Mouse (Mus musculus): Measurements from ENCODE around the gene Kif17.

Gene Kif17

DNA sequence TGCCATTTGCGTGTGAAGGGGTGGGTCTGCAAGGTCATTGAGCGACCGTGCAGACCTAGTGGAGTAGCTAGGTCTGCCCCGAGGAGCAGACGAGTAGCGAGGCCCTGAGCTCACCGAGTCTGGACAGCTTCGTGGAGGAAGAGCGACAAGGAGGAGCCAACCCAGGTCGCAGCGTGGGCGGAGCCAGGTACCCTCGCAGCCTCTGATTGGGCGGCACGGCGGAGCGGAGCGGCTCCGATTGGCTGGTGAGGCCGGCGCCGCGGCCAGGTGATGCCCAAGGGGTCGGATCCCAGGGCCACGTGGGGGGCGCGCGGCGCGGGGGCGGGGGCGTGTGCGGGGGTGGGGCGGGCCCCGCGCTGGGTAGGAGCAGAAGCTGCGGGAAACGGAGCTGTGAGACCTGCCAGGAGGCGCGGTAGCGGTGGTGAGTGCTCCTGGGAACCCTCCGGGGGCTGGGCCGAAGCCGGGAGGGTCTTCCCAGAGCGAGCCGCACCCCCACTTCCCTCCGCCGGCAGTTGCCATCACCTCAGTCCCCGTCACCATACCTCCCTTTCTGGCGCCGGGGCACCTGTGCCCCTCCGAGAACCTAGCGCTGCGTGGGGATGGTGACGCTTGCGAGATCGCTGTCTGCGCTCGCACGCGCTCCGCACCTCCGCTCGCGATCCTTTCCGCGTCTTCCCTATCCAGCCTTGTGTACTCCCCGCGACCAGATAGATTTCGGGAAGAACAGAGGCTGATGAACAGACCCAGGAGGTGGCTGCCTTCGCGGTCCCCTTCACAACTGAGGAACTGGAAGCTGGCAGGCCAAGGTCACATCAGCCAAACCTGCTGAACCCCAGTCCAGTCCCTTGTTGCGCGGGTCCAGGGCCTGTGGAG lies at the start of gene Kif17, which contains the start of gene Sh2d5:
Gene Kif17, plus strand, starts transcription at position 348 of the 873 bp plus-strand sequence.
Gene Sh2d5, plus strand, starts transcription at position 316 of the 873 bp plus-strand sequence.
- DNase-seq (ENCODE audit: extremely low read depth, low read depth): peak; percentile 75

DNA sequence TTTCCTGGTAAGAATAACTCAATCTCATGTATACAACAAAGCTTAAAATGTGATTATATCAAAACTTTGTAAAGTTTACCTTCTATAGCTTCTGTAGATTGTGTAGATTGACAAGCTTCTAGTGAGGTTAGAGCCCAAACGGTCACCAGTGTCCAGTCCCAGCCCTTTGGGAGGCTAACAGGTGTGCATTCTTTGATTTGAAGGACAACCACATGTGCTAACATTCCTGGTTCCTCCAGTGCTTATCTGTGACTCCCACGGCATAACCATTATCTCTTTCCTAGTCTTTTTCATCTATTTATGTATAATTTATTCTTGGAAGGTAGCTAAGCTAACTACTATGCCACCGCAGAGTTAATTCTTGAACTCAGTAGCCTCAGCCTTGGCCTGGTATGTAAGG lies 49.5 kb upstream of the Kif17 start:
- DNase-seq (ENCODE audit: extremely low read depth, low read depth): no peak

DNA sequence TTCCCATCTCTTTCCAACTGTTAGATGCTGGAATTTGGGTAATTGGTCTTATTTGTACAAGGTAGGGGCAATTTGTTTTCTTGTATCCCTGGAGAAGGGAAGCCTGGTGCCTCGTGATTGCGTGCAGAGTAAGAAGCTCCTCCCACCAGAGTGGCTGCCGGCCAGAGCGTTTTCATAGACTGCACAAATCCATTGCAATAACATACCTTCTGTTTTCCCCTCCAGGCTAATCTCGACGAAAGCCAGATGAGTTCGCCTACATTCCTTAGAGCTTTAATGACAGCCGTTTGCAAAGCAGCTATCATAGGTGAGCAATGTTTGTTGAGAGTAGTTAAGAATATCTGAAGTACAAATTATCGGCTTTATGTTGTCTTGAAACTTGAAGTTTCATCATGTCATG lies 48.5 kb upstream of the Kif17 start:
- DNase-seq (ENCODE audit: extremely low read depth, low read depth): no peak

DNA sequence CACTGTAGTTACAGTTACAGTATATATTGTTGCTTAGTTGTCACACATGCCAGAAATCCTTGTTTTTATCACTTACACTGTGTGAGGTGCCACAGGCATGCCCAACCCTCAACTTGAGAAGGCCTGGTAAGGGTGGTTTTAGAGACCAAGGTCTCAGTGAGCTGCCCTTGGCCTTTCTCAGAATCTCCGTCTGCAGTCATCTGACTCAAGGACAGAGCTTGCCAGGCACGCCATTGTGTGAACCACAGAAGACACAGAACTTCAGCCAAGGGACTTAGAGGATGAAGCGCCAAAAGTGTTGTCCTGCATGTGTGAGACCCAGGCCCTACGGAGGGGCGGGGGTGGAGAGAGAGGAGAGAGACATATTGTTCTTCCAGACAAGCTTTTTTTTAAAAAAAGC lies 40.1 kb upstream of the Kif17 start:
- no peak for DNase-seq (ENCODE audit: extremely low read depth, low read depth)

DNA sequence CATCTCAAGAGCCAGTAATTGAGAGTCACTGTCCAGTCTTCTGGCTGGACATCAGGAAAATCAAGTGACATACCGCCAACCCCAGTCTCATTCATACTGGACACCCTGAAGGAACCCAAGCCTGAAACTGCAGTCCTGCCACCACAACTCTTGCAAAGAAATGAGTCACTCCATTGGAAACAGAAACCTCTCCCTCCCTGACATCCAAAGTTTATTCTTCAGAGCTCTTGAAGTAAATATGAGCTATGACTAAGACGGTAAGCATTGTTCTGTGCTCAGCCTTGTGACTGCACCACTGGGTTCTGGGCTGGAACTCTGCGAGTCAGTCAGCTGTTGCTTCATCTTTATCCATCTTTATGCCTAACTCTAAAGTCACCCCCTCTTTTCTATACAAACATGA lies 36.4 kb upstream of the Kif17 start:
- DNase-seq (ENCODE audit: extremely low read depth, low read depth): no peak

DNA sequence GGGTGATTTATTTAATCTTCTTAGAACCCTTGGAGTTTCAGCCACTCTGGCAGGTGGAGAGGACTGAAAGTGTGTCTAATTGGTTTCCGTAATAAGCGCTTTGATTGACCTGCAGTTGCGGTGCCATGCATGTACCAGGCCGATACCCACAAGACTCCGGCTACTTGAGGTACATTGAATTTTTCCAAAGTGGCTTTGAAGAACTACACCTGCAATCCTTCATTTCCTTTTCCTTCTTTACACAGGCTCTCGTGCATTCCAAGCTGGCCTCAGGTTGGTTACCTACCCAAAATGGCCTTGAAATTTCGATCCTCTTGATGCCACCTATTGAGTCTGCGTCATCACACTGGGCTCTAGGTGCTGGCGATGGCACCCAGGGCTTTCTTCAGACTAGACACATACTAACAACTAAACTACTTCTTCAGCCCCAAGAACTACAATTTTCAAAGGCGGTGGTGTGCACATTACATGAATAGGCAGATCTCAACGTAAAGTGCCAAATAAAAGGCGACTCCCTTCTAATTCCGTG lies 34.5 kb upstream of the Kif17 start:
- no peak for DNase-seq (ENCODE audit: extremely low read depth, low read depth)

DNA sequence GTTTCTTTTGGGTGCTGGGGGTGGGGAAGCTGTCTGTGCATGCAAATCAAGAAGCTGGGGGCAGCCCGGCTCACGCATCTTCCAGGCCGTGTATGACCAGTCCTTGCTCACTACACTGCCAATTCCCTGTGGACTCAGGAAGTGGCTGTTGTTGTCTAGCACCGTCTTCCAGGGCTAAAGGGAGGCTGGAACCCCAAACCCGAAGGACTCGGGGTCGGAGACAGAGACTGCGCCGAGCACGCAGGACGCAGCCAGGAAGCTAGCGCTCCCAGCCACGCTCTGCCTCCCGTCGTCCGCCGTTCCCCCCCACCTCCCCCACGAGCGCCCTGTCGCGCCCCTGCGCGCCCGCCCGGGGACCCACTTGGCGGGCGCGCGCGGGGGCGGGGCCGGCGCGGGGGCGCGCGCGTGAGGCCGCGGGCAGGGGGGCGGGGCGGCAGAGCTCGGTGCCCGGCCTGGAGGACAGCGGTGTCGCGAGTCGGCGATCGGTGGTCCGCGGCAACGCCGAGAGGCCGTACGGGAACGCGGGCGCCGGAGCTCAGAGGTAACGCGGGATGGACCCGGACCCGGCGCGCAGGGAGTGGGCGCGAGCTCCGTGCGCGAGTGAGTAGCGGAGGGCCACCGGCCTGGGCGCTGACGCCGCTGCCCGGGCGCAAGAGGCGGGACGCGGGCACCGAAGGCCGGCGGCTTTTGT lies 33.9 kb upstream of the Kif17 start, which contains the start of gene Hp1bp3:
Gene Hp1bp3, plus strand, starts transcription at position 97 of the 691 bp plus-strand sequence.
- DNase-seq (ENCODE audit: extremely low read depth, low read depth): peak; percentile 32

DNA sequence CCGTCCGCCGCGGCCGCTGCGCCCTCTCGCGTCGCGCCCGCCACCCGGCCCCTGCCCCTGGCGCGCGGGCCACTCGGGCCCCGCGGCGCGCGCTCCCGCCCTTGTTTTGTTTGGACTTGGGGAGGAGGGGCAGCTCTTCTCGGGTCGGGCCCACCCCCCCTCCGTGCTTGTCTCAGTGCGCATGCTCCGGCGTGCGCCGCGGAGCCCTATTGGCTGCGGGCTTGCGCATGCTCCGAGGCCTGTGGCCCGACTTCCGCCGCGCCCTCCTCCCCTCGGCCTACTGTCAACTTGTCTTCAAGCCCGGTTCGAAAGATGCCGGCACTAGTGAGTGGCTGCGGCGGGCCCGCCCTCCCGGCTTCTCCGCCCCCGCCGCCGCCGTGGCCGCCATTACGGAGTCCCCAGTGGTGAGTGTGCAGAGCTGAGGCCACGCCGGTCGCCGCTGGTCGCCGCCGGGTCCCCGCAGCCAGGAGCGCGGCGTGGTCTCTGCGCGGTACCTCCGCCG lies 33.3 kb upstream of the Kif17 start:
- DNase-seq (ENCODE audit: extremely low read depth, low read depth): peak; percentile 84

DNA sequence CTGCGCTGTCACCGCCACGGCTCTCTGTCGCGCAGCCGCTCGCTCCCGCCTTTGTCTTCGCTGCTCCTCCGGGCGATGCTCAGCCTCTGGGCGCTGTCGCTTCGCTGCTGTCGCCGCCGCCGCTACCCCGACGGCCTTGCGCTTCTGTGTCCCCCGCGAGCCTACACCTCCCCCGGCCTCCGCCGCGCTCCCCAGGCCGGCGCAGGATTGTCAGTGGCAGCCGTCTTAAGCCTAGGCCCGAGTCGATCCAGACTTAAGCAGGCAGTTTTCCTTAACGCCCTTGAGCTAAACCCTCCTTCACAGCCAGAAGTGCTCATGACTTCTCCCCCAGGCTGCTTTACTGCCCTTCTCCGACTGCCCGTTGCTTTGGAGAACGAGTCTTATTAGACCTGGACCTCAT lies 32.8 kb upstream of the Kif17 start:
- peak; percentile 18 for DNase-seq (ENCODE audit: extremely low read depth, low read depth)

DNA sequence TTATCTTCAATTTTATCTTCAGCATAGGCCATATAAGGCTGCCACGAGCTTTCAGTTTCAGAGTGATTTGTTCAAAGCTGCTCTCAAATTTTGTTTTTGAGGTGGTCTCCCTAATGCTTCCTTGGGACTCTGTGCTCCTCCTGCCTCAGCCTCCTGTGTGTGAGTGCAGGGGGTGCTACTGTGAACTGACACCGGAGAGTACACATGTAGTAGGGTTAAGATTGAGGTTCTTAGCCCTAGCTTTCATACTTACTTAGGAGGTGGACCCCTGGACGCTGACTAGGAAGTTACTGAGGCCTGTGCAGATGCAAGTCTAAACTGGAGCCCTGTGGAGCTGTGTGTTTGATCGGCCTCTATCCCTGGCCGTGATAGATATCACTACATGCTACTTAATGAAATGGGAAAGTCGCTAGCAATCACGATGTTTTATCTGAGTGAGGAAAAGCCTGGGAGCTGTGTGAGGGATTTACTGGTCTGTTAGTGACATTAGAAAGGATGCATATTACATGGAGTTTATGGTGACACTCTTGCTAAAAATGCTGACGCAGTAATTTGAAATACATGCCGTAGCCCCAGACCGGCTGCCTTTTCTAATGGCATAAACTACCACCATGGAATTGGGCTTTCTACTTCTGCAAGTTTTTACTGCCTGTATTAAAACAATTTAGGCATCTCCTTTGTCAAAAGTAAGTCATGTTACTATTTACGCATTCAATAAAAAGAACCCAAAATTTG lies 32.1 kb upstream of the Kif17 start:
- DNase-seq (ENCODE audit: extremely low read depth, low read depth): peak; percentile 20

DNA sequence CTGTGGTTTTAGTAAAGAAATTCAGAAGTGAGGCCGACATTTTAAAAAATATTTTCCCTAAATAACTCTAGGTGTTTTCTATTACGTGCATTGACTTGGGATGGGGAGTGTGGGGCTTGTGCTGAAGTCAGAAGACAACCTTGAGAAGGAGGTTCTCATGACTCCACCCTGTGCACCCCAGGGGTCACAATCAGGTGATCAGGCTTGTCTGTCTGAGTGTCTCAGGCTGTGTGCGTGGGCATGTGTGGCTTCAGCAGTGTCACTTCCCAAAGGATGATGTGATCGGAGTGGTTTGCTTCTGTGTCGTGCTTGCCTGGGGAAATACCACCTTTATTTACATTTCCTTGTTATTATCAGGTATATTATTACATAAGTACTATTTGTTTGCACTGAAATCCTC lies 30.9 kb upstream of the Kif17 start:
- no peak for DNase-seq (ENCODE audit: extremely low read depth, low read depth)

DNA sequence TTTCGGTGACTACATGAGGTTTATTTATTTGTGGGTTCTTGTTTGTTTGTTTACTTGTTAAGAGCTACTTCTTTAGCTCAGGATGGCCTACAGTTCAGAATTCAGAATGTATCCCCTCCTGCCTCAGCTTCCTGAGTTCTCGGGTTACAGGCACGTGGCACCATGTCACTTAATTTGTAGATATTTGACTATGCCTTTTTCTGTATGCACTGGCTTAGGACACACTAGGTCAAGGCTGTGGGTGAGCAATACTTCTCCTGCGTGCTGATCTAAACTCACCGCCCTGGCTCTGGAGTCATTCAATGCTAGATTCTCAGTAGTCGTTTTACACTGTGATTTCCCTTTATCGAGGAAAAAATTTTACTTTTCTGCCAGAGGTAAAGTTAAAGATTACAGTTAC lies 29.5 kb upstream of the Kif17 start:
- no peak for DNase-seq (ENCODE audit: extremely low read depth, low read depth)

DNA sequence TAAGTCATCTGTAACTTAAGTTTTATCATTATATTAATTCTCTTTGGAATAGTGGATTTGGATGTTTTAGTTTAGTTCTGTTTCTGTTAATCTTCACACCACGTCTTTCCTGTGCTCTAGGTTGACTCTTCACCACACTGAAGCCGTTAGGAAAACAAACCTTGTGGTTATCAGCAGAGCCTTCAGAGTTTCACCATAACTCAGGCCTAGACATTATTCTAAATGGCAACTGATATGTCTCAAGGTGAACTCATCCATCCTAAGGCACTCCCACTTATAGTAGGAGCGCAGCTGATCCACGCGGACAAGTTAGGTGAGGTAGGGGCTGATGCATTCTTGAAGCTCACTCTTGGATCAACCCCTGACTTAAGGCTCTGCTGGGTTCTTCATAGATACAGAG lies 28.8 kb upstream of the Kif17 start:
- no peak for DNase-seq (ENCODE audit: extremely low read depth, low read depth)

DNA sequence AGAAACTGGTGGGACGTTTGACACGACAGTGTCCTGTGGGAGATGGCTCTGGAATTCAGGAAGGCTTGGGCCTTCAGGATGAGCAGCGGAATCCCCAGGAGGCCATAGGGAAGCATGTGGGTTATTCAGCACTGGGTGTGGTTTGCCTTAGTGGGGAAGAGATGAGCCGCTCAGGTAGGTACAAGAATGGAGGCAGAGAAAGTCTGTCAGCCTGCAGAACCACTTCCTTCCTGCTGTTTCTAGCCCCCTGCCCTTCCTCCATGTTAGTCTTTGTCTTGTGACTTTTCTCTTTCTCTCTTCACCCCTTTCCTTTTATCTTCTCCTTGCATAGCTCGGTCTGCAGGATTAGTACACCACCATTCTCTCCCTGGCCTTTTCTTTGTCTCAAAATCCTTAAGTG lies 27.8 kb upstream of the Kif17 start:
- DNase-seq (ENCODE audit: extremely low read depth, low read depth): no peak

DNA sequence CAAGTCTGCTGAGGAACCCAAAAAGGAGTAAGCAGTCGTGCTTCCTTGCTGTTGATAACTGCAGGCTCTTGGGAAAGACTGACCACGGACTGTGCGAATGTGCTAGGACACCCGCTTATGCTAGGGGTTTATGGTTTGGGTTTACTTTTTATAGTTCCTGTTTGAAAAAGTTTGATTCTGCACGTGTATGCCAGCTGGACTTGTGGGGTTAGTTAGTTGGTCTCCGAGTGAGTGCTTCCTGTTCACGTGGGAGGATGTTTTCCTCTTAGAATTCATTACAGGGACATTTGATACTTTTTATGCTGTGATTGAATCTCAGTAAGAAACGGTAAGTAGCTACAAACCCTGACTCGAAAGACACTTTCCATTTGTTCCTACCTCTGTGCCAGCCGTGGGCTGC lies 26.6 kb upstream of the Kif17 start:
- DNase-seq (ENCODE audit: extremely low read depth, low read depth): no peak

DNA sequence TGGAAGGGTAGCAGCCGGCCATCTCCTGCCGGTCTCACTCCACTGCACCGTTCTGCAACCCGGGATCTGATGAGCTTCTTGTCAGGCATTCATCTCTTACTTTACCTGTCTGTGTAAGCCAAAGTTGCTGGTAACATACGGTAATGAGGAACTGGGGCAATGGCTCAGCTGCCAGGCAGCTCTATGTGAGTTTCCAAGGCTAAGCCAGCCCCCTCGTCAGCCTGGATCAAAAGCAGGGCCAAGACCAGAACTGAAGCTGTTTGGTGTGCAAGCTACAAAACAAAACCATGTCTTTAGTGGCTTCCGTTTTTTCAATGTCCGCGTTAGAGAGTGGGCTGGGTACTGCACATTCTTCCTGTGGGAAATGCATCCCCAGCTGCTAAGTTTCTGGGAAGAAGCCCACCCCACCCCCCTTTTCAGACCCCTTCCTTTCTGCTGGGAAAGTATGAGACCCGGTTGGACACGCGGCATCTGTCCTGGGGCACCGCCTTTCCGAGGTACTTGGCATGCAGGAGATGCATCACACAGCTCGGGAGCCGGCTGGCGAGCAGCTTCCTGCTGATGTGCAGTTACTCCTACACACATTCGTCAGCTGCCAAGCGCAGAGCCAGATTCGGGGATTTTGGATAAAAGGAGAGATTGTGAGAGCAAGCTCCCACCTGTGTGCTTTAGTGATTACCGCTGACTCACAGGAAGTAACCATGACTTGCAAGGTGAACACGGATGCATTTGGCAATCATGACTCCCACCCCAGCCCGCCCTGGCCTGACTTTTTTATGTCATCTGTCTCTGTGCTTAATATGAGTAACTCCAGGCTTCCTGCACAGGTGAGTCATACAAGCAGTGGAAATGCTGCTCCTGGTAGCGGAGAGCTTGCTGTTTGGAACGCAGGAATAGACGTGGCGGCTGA lies 3.2 kb upstream of the Kif17 start:
- DNase-seq (ENCODE audit: extremely low read depth, low read depth): no peak

DNA sequence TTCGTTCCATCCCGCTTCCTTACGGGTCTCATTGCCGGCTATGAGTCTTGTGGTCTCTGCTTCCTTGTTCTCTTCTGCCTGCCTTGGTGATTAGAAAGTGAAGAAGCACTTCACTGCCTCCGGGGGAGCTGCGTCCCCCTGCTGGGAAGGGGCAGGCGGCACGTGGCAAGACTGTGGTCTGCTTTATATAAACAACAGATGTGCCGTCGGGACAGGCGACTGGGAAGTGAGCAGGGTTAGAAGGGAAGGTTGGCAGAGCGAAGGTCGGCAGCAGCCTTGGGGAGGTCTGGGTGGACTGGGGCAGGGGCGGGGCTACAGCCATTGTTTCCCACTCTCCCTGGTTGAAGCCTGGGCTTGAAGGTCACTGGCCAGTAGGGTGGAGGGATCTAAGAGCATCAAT lies 1.6 kb downstream of the Kif17 start:
- peak; percentile 36 for DNase-seq (ENCODE audit: extremely low read depth, low read depth)

DNA sequence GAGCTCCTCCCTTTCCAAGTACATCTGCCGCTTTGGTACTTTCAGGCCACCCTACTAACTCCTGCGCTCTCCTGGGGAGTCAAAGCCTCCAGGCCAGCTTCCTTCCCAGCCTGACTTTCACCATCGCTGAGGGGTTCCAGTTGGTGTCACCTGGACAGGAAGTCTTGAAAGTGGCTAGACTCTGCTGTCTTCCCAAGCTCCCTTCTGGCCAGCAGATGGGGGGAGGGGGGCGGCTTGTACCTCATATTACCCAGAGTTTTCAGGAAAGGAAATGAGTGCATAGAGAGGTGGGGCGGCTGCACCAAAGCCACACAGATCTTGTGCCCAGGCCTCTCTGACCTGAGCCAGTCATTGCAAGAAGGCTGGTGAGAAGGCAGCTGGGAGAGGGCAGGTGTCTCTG lies 2.0 kb downstream of the Kif17 start:
- DNase-seq (ENCODE audit: extremely low read depth, low read depth): no peak

DNA sequence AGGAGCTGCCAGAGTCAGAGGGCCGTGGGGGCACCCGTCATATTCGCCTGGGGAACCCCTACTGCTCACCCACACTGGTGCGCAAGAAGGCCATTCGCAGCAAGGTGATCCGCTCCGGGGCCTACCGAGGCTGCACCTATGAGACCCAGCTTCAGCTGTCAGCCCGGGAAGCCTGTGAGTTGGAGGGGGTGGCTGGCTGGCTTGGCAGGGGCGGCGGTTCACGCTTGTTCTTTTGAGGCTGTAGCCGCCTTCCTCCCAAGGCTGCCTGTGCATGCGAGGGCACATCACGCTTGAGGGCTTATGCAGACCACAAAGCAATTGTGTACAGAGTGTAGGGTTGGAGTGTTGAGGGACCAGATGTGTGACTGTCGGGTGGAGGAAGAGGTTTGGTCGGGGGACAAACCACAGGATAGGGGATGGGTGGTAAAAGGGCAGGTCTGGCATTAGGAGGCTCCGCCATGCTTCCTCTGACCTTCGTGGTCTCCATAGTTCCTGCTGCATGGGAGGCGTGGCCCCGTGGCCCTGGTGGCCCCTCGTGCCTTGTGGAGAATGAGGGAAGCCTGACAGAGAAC lies 7.0 kb downstream of the Kif17 start:
- DNase-seq (ENCODE audit: extremely low read depth, low read depth): no peak

DNA sequence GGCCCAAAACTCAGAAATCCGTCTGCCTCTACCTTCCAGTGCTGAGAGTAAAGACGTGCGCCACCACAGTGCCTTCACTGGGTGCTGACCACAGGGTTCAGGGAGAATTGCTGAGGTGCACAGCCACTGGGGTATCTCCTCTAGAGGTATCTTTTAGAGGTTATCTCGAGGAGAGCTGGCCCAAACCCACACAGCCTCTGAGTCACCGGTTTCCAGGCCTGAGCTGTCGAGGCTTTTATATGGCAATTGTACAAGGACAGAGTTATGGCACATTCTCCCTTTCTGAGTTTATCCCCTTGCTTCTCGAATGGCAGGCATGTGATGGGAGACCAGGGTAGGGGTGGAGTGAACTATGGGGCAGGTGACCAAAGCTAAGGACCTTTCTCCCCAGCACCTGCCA lies 8.4 kb downstream of the Kif17 start:
- DNase-seq (ENCODE audit: extremely low read depth, low read depth): no peak

Data from MEL-GATA-1-ER (cell line).